Mouse (Mus musculus) E14TG2a.4 (cell line): Measurements from ENCODE around the gene Car11.

ENCODE experiments used
- CTCF ChIP-seq: conservative IDR thresholded peaks from 2 replicates; pipeline ENCODE4 v1.5.1; 2014; ENCODE audit warnings: low read length
- POU5F1 ChIP-seq: IDR thresholded peaks from 2 replicates; pipeline ENCODE4 v1.6.1; 2014; ENCODE audit warnings: low read length, borderline replicate concordance

- TF ChIP-seq CTCF (no peak), POU5F1 (no peak)
Observed at GRCm38 (mm10) chr7:45695098-45695497, 4.5 kb upstream of the Car11 start.
